Mouse (Mus musculus): Measurements from ENCODE around the gene Plcz1. TPM values are rescaled to one million over a fixed set of nuclear protein-coding genes. Genes with fewer than 3 reads are reported as not detected.
A peak's percentile ranks its signal among the peaks of the same experiment; 100 is the strongest.

The Plcz1 gene
- total RNA-seq (2014; fragmentation: Nextera tagmentation) (not detected in 2 replicates), total RNA-seq (2017) (not detected in 2 replicates)

- ATAC-seq (replicated peaks; ENCODE audit: poor library complexity, severe bottlenecking) = no peak
Observed at GRCm38 (mm10) chr6:140041357-140041756, at the start of gene Plcz1. Gene Plcz1, minus strand, starts transcription at chr6:140041457.

- no peak for ATAC-seq (replicated peaks; ENCODE audit: poor library complexity, severe bottlenecking)
Observed at GRCm38 (mm10) chr6:140089855-140090254, 48.6 kb upstream of the Plcz1 start.

GRCm38 (mm10) chr6:140081739-140082138, 40.5 kb upstream of the Plcz1 start:
- ATAC-seq (replicated peaks; ENCODE audit: poor library complexity, severe bottlenecking) = peak; percentile 20; the same call in 1 of the 2 replicates

GRCm38 (mm10) chr6:140080933-140081332, 39.7 kb upstream of the Plcz1 start:
- ATAC-seq (replicated peaks; ENCODE audit: poor library complexity, severe bottlenecking) = no peak

- no peak for ATAC-seq (replicated peaks; ENCODE audit: poor library complexity, severe bottlenecking)
Observed at GRCm38 (mm10) chr6:140069177-140069576, 27.9 kb upstream of the Plcz1 start.

DNA sequence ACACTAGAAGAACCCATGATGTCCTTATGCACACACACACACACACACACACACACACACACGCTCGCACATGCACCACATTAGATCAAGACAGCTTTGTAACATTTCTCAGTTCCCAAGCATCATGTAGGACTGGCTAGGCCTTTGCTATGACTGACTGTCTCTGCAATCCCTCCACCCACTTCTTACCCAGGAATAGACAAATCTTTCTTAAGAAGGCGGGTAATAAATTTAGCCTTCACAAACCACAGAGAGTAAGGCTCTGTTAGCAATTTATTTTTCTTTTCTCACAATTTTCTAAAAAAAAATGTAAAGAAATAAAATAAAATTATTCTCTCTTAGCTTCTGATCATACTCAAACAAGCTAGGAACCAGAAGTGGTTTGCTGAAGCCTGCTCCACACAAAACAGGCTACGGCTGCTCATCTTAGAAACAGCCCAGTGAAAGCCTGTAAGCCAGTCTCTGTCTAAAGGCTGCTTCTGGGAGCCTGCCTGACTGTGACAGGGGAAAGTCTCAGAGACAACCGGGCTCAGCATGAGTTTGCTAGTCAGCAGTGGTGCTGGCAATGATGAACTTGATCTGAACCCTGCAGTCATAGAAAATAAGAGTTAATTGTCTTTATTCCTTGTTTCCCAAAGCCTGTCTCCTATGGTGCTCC, 13.1 kb upstream of the Plcz1 start:
- no peak for ATAC-seq (replicated peaks; ENCODE audit: poor library complexity, severe bottlenecking)

GRCm38 (mm10) chr6:140051476-140051875, 10.2 kb upstream of the Plcz1 start:
- no peak for ATAC-seq (replicated peaks; ENCODE audit: poor library complexity, severe bottlenecking)

DNA sequence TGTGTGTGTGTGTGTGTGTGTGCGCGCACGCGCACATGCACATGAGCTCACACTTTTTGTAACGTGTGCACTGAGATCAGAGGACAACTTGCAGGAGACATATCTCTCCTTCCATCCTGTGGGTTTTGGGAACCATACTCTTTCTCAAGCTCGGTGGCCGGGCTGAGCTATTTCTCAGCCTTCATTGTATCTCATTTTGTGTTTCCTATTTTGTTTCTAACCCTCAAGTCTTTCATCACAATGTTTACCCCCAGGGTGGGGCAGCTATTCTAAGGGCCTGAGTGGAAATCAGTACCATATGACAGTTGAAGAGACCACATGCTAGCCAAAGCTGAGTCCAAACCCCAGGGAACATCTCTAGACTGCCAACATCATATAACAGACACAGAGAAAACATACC, 305 bp downstream of the Plcz1 start, which contains the start of gene Capza3:
Capza3 (plus strand) TSS at position 301 of the 400 bp plus-strand sequence.
- ATAC-seq (replicated peaks; ENCODE audit: poor library complexity, severe bottlenecking) = no peak

- ATAC-seq (replicated peaks; ENCODE audit: poor library complexity, severe bottlenecking) = no peak
Observed at GRCm38 (mm10) chr6:140024404-140024803, 16.9 kb downstream of the Plcz1 start.

DNA sequence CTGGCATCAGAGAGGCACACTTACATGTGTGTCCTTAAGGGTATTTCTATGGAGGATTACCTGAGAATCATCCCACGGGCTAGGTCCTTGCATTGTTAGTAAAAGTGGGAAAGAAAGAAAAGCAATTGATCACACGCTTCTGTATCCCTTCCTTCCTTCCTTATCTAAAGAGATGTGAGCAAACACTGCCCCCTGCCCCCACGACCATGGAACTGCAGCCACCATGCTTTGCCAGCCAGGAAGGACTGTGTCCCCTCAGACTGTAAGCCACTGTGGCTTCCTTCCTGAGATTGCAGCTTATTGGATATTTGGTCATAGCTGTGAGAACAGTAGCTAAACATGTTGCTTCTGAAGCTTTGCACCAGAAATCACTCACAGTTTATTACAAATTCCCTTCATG, 36.1 kb downstream of the Plcz1 start:
- ATAC-seq (replicated peaks; ENCODE audit: poor library complexity, severe bottlenecking) = no peak

GRCm38 (mm10) chr6:139989597-139989996, 51.7 kb downstream of the Plcz1 start:
- ATAC-seq (replicated peaks; ENCODE audit: poor library complexity, severe bottlenecking) = no peak

DNA sequence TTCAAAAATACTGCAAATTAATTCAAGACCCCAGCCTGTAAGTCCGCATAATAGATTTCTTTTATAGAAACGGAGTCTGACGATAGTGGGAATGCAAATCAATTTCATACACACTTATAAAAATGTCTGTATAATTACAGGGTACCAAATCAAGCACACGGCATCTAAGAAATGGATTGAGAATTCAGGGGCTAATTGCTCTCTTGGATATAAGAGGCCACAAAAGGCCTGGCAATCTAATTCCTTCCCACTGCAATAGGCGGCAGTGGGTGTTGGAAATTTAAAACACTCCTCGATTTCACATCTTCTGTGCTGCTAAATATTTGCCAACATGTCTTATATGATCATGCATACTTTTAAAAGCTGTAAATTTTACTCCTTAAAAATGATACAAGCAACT, 52.2 kb downstream of the Plcz1 start:
- ATAC-seq (replicated peaks; ENCODE audit: poor library complexity, severe bottlenecking) = no peak

DNA sequence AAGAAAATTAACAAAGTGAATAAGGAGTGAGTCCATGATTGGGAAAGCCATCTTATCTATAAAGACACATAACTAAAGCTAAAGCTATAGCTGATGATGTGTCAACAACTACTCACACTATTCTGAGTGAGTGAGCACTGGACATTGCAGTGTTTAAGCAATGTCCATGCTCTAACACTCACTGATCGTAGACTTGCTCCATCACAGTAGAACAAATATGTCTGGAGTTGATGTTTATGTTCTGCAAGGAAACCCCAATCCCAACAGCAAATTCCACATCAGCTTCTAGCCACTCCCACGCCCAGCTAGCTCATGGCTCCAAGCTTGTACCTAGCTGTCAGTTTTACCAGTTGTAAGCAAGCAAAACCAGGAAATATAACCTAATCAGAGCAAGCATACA, 54.7 kb downstream of the Plcz1 start:
- no peak for ATAC-seq (replicated peaks; ENCODE audit: poor library complexity, severe bottlenecking)

GRCm38 (mm10) chr6:139984069-139984468, 57.2 kb downstream of the Plcz1 start:
- no peak for ATAC-seq (replicated peaks; ENCODE audit: poor library complexity, severe bottlenecking)

GRCm38 (mm10) chr6:139981061-139981460, 60.2 kb downstream of the Plcz1 start:
- no peak for ATAC-seq (replicated peaks; ENCODE audit: poor library complexity, severe bottlenecking)

DNA sequence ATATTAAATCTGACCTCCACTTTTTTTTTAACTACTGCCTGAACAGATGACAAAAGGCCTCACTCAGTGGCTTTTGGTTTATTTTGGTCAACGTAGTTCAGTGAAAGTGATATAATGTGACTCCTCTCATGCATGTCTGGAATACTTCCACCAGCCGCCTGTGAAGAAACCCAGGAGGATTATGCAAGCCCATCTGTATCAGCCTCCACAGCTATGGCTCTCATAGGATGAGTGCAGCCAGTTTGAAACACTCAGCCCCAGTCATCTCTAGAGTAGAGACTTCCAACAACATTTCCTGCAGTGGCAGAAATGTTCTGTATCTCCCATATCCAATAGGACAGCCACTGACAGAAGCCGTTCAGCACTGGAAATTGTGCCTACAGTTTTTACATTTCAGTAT, 63.1 kb downstream of the Plcz1 start:
- no peak for ATAC-seq (replicated peaks; ENCODE audit: poor library complexity, severe bottlenecking)

DNA sequence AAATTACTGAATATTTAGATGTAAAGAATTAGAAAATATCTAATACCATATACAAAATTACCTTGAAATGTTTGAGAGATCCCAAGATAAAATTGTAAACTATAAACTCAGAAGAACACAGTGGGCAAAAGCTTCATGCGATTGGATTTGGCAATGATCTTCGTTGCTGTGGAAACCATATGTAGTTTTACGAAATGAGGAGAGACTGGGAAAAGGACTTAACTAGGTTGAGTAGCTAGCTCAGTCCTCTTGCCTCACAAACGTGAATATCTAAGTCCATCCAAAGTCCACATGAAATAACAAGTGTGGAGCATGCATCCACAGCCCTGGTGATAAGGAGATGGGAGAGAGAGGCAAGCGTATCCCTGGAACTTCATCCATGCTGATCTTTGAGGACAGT, 66.6 kb downstream of the Plcz1 start:
- no peak for ATAC-seq (replicated peaks; ENCODE audit: poor library complexity, severe bottlenecking)

DNA sequence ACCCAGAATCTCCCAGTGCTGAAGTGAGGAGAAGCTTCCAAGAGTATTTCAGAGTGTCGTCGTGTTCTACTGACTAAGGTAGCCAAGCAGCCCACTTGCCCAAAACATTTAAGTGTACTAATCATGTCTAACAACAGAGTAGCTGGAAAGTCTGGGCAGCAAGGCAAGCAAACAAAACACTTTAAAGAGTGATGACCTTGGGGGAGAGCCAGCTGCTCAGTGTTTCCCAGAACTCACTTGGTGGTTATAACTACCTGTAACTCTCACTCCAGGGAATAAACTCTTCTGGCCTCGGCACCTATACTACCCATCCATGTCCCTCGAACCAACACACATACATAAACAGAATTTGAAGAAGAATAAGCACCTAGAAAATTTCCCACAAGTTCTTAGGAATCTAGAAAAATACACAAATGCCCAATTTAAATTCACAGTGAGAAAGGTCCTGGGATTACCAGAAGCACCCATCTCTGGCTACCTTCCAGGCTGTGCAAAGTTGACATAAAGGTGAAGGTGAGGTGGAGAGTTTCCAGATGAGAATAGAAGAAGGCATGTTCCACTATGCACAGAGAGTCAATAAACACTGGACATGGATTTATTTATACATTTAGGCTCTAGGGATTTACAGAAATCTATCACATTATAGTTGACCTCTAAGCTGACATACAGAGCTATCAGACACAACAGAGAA, 69.5 kb downstream of the Plcz1 start:
- ATAC-seq (replicated peaks; ENCODE audit: poor library complexity, severe bottlenecking) = no peak

GRCm38 (mm10) chr6:139966684-139967083, 74.6 kb downstream of the Plcz1 start:
- ATAC-seq (replicated peaks; ENCODE audit: poor library complexity, severe bottlenecking) = no peak

DNA sequence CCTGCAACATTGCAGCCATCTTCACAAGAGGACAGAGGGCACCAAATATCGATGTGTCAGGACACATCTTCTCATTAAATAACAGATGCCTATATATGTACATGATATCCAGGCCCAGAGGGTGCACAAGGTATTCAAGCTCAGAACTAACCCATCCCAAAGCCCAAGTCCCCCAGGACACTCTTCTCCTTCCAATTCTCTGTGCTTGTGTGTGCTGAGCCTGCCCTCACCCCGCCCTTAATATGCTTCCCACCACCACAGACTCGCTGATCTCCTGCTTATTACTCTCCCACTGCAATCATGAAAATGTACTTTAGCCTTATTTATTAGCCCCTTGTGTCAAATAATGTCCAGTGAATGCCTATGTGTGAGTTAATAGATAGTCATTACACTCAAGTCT, 76.4 kb downstream of the Plcz1 start:
- ATAC-seq (replicated peaks; ENCODE audit: poor library complexity, severe bottlenecking) = no peak

- no peak for ATAC-seq (replicated peaks; ENCODE audit: poor library complexity, severe bottlenecking)
Observed at GRCm38 (mm10) chr6:139963775-139964174, 77.5 kb downstream of the Plcz1 start.
